Mouse (Mus musculus) embryonic fibroblast, embryonic 13.5 days (primary cell): ENCODE data around the gene Gm12166. TPM values are rescaled to one million over a fixed set of nuclear protein-coding genes. Genes with fewer than 3 reads are reported as not detected.

Experiments used
- H3K27ac ChIP-seq: 2 replicates; pipeline ENCODE4 v1.5.1; 2012; ENCODE audit warnings: low read length, control low read depth, inconsistent platforms; ENCODE audit not compliant: insufficient read depth
- H3K4me1 ChIP-seq: 2 replicates; pipeline ENCODE4 v1.6.1; 2011; ENCODE audit warnings: low read length; ENCODE audit not compliant: control insufficient read depth, insufficient read depth
- H3K4me3 ChIP-seq: 2 replicates; pipeline ENCODE4 v1.5.1; 2011; ENCODE audit warnings: mild to moderate bottlenecking, control low read depth, low read length; ENCODE audit not compliant: insufficient read depth
- CTCF ChIP-seq: IDR thresholded peaks from 2 replicates; pipeline ENCODE4 v1.5.1; 2011; ENCODE audit warnings: mild to moderate bottlenecking, control low read depth, low read length, moderate library complexity, borderline replicate concordance; ENCODE audit not compliant: insufficient read depth
- POLR2A ChIP-seq: IDR thresholded peaks from 2 replicates; pipeline ENCODE4 v1.6.1; 2011; ENCODE audit warnings: low read depth, mild to moderate bottlenecking, control low read depth, low read length, moderate library complexity
- polyA plus RNA-seq: library from polyadenylated mRNA; stranded (reverse); fragments of >200 nt; gene quantifications from 2 replicates; pipeline ENCODE4 v1.2.4, GENCODE M21; 2011; ENCODE audit warnings: low read depth; ENCODE audit not compliant: missing spikeins, insufficient read length

The Gm12166 gene
- polyA plus RNA-seq, 1 experiment, result 3.0 TPM

GRCm38 (mm10) chr11:46062993-46063731 is 11.0 kb upstream of the Gm12166 start:
- no peak for TF ChIP-seq POLR2A
- no peak for TF ChIP-seq CTCF
- Histone ChIP-seq H3K4me1 (peaks cover 26% of the 10 kb centered on the region), H3K4me3 (no peak overlapping the region), H3K27ac (peak overlapping the region; percentile 23; the same call in 1 of the 2 replicates)

- Histone ChIP-seq H3K4me3 (no peak overlapping the region), H3K27ac (peak overlapping the region; percentile 21; the same call in 1 of the 2 replicates)
- TF ChIP-seq POLR2A (no peak), CTCF (no peak)
Observed at GRCm38 (mm10) chr11:46062569-46062968, 10.4 kb upstream of the Gm12166 start.

GRCm38 (mm10) chr11:46061776-46062445 is 9.8 kb upstream of the Gm12166 start:
- no peak for TF ChIP-seq CTCF
- no peak for TF ChIP-seq POLR2A
- no peak overlapping the region for H3K4me3 ChIP-seq
- H3K27ac ChIP-seq, result peak overlapping the region; percentile 50; the same call in 1 of the 2 replicates
- peaks cover 22% of the 10 kb centered on the region for H3K4me1 ChIP-seq

More at GRCm38 (mm10) chr11:46062569-46062968, 10.4 kb upstream of the Gm12166 start:
- peaks cover 26% of the 10 kb centered on the region for H3K4me1 ChIP-seq

GRCm38 (mm10) chr11:46060651-46061020 is 8.5 kb upstream of the Gm12166 start:
- TF ChIP-seq CTCF (no peak), POLR2A (no peak)
- Histone ChIP-seq H3K27ac (no peak overlapping the region), H3K4me3 (no peak overlapping the region), H3K4me1 (peaks cover 19% of the 10 kb centered on the region)

GRCm38 (mm10) chr11:46059887-46060650 is 7.9 kb upstream of the Gm12166 start:
- no peak for TF ChIP-seq POLR2A
- peak; percentile 21; the same call in 1 of the 2 replicates for TF ChIP-seq CTCF
- Histone ChIP-seq H3K4me1 (peaks cover 17% of the 10 kb centered on the region), H3K4me3 (no peak overlapping the region), H3K27ac (no peak overlapping the region)

GRCm38 (mm10) chr11:46058916-46059315 is 6.8 kb upstream of the Gm12166 start:
- 0 out of 2 replicates have a peak overlapping the region, but pooled peaks have one; percentile 10 for H3K4me3 ChIP-seq
- TF ChIP-seq CTCF (no peak), POLR2A (no peak)
- H3K27ac ChIP-seq, result no peak overlapping the region
- H3K4me1 ChIP-seq, result peaks cover 14% of the 10 kb centered on the region

GRCm38 (mm10) chr11:46058011-46058410 is 5.9 kb upstream of the Gm12166 start:
- Histone ChIP-seq H3K4me3 (peak overlapping the region; percentile 47), H3K4me1 (peaks cover 10% of the 10 kb centered on the region), H3K27ac (peak overlapping the region; percentile 85)
- TF ChIP-seq POLR2A, result peak; percentile 40
- no peak for TF ChIP-seq CTCF

- H3K4me1 ChIP-seq, result peaks cover 8% of the 10 kb centered on the region
- peak overlapping the region; percentile 85 for H3K27ac ChIP-seq
- TF ChIP-seq CTCF (no peak), POLR2A (peak; percentile 42; the same call in 1 of the 2 replicates)
- H3K4me3 ChIP-seq, result peak overlapping the region; percentile 89
Observed at GRCm38 (mm10) chr11:46056770-46057411, 4.8 kb upstream of the Gm12166 start.

- H3K4me1 ChIP-seq, result peaks cover 8% of the 10 kb centered on the region
- peak within 1 kb of the TSS; percentile 89 for H3K4me3 ChIP-seq
- TF ChIP-seq CTCF, result no peak
- TF ChIP-seq POLR2A, result peak; percentile 98
- peak within 1 kb of the TSS; percentile 85 for H3K27ac ChIP-seq
Observed at GRCm38 (mm10) chr11:46055896-46056769, 4.0 kb upstream of the Gm12166 start, which contains the start of gene Adam19. Gene Adam19 (plus strand): TSS chr11:46055992.
